Mouse (Mus musculus) embryonic facial prominence, embryonic 11.5 days (tissue): Measurements from ENCODE around the gene Enox1. TPM values are rescaled to one million over a fixed set of nuclear protein-coding genes. Genes with fewer than 3 reads are reported as not detected.

Experiments used
- ATAC-seq: fragments of 200-750 bp; cut with Nextera tagmentation; replicated peaks from 2 replicates; pipeline ENCODE4 v1.8.0; 2017; ENCODE audit warnings: low read depth; ENCODE audit not compliant: insufficient number of reproducible peaks, low FRiP score, low TSS enrichment
- DNase-seq: peaks from one replicate; pipeline ENCODE4 v3.0.0-alpha.2; 2015; ENCODE audit warnings: low spot score
- H3K27ac ChIP-seq: fragments of 300-500 bp; sonication (generic); replicated peaks from 2 replicates; pipeline ENCODE4 v1.5.1; 2014; ENCODE audit warnings: mild to moderate bottlenecking, low read depth, low read length, control low read depth
- H3K27me3 ChIP-seq: fragments of 300-500 bp; sonication (generic); 2 replicates; pipeline ENCODE4 v1.6.1; 2014; ENCODE audit warnings: mild to moderate bottlenecking, low read length, moderate library complexity, mixed read lengths; ENCODE audit not compliant: control insufficient read depth, insufficient read depth
- H3K36me3 ChIP-seq: fragments of 300-500 bp; sonication (generic); replicated peaks from 2 replicates; pipeline ENCODE4 v1.6.1; 2014; ENCODE audit warnings: low read depth, mild to moderate bottlenecking, low read length, moderate library complexity, mixed read lengths; ENCODE audit not compliant: control insufficient read depth, insufficient read depth
- H3K4me1 ChIP-seq: fragments of 300-500 bp; sonication (generic); 2 replicates; pipeline ENCODE4 v1.6.1; 2014; ENCODE audit warnings: low read length, mixed read lengths; ENCODE audit not compliant: control insufficient read depth, insufficient read depth
- H3K4me2 ChIP-seq: fragments of 300-500 bp; sonication (generic); 2 replicates; pipeline ENCODE4 v1.6.1; 2014; ENCODE audit warnings: low read depth, mild to moderate bottlenecking, control low read depth, low read length, moderate library complexity
- H3K4me3 ChIP-seq: fragments of 300-500 bp; sonication (generic); 2 replicates; pipeline ENCODE4 v1.5.1; 2014; ENCODE audit warnings: low read depth, low read length, control low read depth
- H3K9ac ChIP-seq: fragments of 300-500 bp; sonication (generic); replicated peaks from 2 replicates; pipeline ENCODE4 v1.6.1; 2014; ENCODE audit warnings: mild to moderate bottlenecking, control low read depth, low read length
- H3K9me3 ChIP-seq: fragments of 300-500 bp; sonication (generic); replicated peaks from 2 replicates; pipeline ENCODE4 v1.6.1; 2016; ENCODE audit warnings: mild to moderate bottlenecking, low read length, inconsistent platforms, mixed read lengths; ENCODE audit not compliant: control insufficient read depth
- WGBS: fragments of 180-500 bp; shearing (Covaris S2); extraction: QIAGEN DNeasy Blood & Tissue Kit; methylation state at CpG from one replicate; pipeline ENCODE4 v1.1.7; 2014; 5-methylcytosine and 5-hydroxymethylcytosine counted together
- polyA plus RNA-seq: library from polyadenylated mRNA; unstranded; fragments of >200 nt; fragmentation: Nextera tagmentation; extraction: Ambion mirVana; gene quantifications from 2 replicates; pipeline ENCODE4 v1.2.1, GENCODE M21; 2014

The Enox1 gene
- polyA plus RNA-seq, 1 experiment from 2014 or later = 9.6 TPM

GRCm38 (mm10) chr14:77368411-77368810 lies 211.8 kb downstream of the Enox1 start:
- Histone ChIP-seq H3K27me3 (no peaks in the 10 kb centered on the region), H3K9me3 (no peaks in the 10 kb centered on the region), H3K4me1 (no peaks in the 10 kb centered on the region), H3K4me2 (no peak overlapping the region), H3K4me3 (no peak overlapping the region), H3K36me3 (no peaks in the 10 kb centered on the region), H3K27ac (no peak overlapping the region), H3K9ac (no peak overlapping the region)
- ATAC-seq (no peak), DNase-seq (no peak)
- 71% methylated on average over 8 of the region's 8 CpGs for WGBS

GRCm38 (mm10) chr14:77369070-77369469 lies 212.5 kb downstream of the Enox1 start:
- no peaks in the 10 kb centered on the region for H3K36me3 ChIP-seq
- H3K4me3 ChIP-seq = no peak overlapping the region
- H3K4me1 ChIP-seq = no peaks in the 10 kb centered on the region
- no peak overlapping the region for H3K27ac ChIP-seq
- DNase-seq (no peak), ATAC-seq (no peak)
- 72% methylated on average over 2 of the region's 2 CpGs for WGBS
- no peak overlapping the region for H3K9ac ChIP-seq
- no peaks in the 10 kb centered on the region for H3K9me3 ChIP-seq
- H3K27me3 ChIP-seq = no peaks in the 10 kb centered on the region
- no peak overlapping the region for H3K4me2 ChIP-seq

- no peaks in the 10 kb centered on the region for H3K9me3 ChIP-seq
- DNase-seq (no peak), ATAC-seq (no peak)
- H3K4me3 ChIP-seq = no peak overlapping the region
- H3K27me3 ChIP-seq = no peaks in the 10 kb centered on the region
- no peak overlapping the region for H3K4me2 ChIP-seq
- H3K27ac ChIP-seq = no peak overlapping the region
- no peak overlapping the region for H3K9ac ChIP-seq
- H3K4me1 ChIP-seq = no peaks in the 10 kb centered on the region
- WGBS = 84% methylated on average over 3 of the region's 3 CpGs
- no peaks in the 10 kb centered on the region for H3K36me3 ChIP-seq
Observed at GRCm38 (mm10) chr14:77370521-77370920, 214.0 kb downstream of the Enox1 start.

GRCm38 (mm10) chr14:77371977-77372376 lies 215.4 kb downstream of the Enox1 start:
- H3K4me2 ChIP-seq = no peak overlapping the region
- H3K4me3 ChIP-seq = no peak overlapping the region
- no peaks in the 10 kb centered on the region for H3K36me3 ChIP-seq
- ATAC-seq (no peak), DNase-seq (no peak)
- no peak overlapping the region for H3K27ac ChIP-seq
- no peak overlapping the region for H3K9ac ChIP-seq
- H3K27me3 ChIP-seq = no peaks in the 10 kb centered on the region
- no peaks in the 10 kb centered on the region for H3K9me3 ChIP-seq
- 70% methylated on average over 5 of the region's 5 CpGs for WGBS
- H3K4me1 ChIP-seq = no peaks in the 10 kb centered on the region

- Histone ChIP-seq H3K9me3 (no peaks in the 10 kb centered on the region), H3K4me3 (no peak overlapping the region), H3K4me1 (no peaks in the 10 kb centered on the region), H3K27ac (no peak overlapping the region), H3K36me3 (no peaks in the 10 kb centered on the region), H3K9ac (no peak overlapping the region), H3K27me3 (no peaks in the 10 kb centered on the region), H3K4me2 (no peak overlapping the region)
- ATAC-seq (no peak), DNase-seq (no peak)
- 78% methylated on average over 3 of the region's 3 CpGs for WGBS
Observed at GRCm38 (mm10) chr14:77373119-77373518, 216.6 kb downstream of the Enox1 start.

GRCm38 (mm10) chr14:77375054-77375453 lies 218.5 kb downstream of the Enox1 start:
- no peaks in the 10 kb centered on the region for H3K36me3 ChIP-seq
- ATAC-seq = no peak
- 37% methylated on average over 2 of the region's 2 CpGs for WGBS
- no peaks in the 10 kb centered on the region for H3K4me1 ChIP-seq
- H3K9me3 ChIP-seq = no peaks in the 10 kb centered on the region
- no peak overlapping the region for H3K27ac ChIP-seq
- H3K9ac ChIP-seq = no peak overlapping the region
- H3K4me2 ChIP-seq = no peak overlapping the region
- H3K27me3 ChIP-seq = no peaks in the 10 kb centered on the region
- no peak overlapping the region for H3K4me3 ChIP-seq
- no peak for DNase-seq

GRCm38 (mm10) chr14:77375618-77376017 lies 219.1 kb downstream of the Enox1 start:
- Histone ChIP-seq H3K27me3 (no peaks in the 10 kb centered on the region), H3K9me3 (no peaks in the 10 kb centered on the region), H3K9ac (no peak overlapping the region), H3K27ac (no peak overlapping the region), H3K36me3 (no peaks in the 10 kb centered on the region), H3K4me1 (no peaks in the 10 kb centered on the region), H3K4me2 (no peak overlapping the region), H3K4me3 (no peak overlapping the region)
- 50% methylated on average over 9 of the region's 9 CpGs for WGBS
- ATAC-seq (no peak), DNase-seq (peak; percentile 16)

GRCm38 (mm10) chr14:77376731-77377130 lies 220.2 kb downstream of the Enox1 start:
- no peaks in the 10 kb centered on the region; the same call in 1 of the 2 replicates for H3K4me1 ChIP-seq
- no peaks in the 10 kb centered on the region for H3K9me3 ChIP-seq
- no peaks in the 10 kb centered on the region for H3K36me3 ChIP-seq
- no peak overlapping the region for H3K4me3 ChIP-seq
- no peak for ATAC-seq
- 77% methylated on average over 7 of the region's 7 CpGs for WGBS
- H3K9ac ChIP-seq = no peak overlapping the region
- DNase-seq = no peak
- H3K27ac ChIP-seq = no peak overlapping the region
- no peaks in the 10 kb centered on the region for H3K27me3 ChIP-seq
- H3K4me2 ChIP-seq = no peak overlapping the region
